Comparison of ENCODE assay signal across 8 mouse cellular contexts in the genomic region with DNA sequence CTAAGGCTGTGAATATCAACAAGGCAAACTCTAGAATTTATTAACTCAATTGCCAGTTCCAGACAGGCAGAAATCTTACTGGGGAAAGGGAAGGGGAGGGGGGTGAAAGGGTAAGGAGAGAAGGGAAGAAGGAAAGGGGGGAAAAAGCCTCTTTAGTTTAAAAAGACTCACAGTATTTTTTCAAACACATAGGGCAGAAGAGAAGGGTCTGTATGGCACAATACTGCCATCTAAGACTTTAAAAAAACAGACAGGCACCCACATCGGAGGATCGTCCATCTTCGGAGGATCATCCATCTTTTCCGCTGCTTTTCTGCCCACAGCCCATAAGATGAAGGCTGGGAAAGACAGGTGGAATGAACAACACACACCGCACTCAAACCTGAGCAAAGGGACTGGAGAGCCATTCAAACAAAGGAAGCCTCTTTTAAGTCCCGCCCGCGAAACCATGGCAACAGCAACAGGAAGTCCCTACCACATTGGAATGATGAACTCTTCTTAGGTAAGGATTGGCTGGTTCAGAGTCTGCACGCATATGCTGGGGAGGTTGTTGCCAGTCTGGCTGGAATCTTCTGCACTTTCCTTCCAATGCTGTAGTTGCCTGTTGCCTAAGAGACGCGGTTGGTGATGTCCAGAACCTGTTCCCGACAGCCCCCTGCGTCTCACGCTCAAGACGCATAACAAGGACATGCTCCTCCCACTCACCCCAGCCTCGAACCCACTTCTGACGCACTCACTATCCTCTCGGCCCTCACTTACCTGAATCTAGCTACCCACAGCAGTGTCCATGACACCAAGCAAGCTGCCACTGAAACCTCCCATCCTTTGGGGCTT. TPM values are rescaled to one million over a fixed set of nuclear protein-coding genes. Genes with fewer than 3 reads are reported as not detected.
DNase-seq lines count a peak whose midpoint lies in the region; ATAC-seq and TF ChIP-seq lines count a peak whose summit lies in the region.

No protein-coding gene starts in this region.

- H3K4me2 ChIP-seq in forebrain, embryonic 14.5 days (ENCODE audit: low read length), result peak overlapping the region; percentile 48
- H3K4me2 ChIP-seq in liver, embryonic 15.5 days, result peak overlapping the region; percentile 51
- peak overlapping the region; percentile 56 for H3K4me2 ChIP-seq in neural tube, embryonic 13.5 days
- H3K4me2 ChIP-seq in stomach, embryonic 16.5 days (ENCODE audit: low read depth, low read length), result peak overlapping the region; percentile 51

- no peak for TF ChIP-seq CTCF in E14TG2a.4 (conservative IDR thresholded peaks at IDR 0.05; ENCODE audit: low read length)

- peak overlapping the region; percentile 61 for H3K9ac ChIP-seq in forebrain, embryonic 14.5 days (ENCODE audit: low read length)
- no peak overlapping the region for H3K9ac ChIP-seq in liver, embryonic 15.5 days
- peak overlapping the region; percentile 68 for H3K9ac ChIP-seq in neural tube, embryonic 13.5 days
- H3K9ac ChIP-seq in stomach, embryonic 16.5 days (ENCODE audit: low read length), result peak overlapping the region; percentile 31; the same call in 1 of the 2 replicates

- peak; percentile 93 for DNase-seq in forebrain, embryonic 14.5 days (ENCODE audit: low spot score)
- DNase-seq in heart, postnatal 25 days (ENCODE audit: low spot score), result peak; percentile 18
- peak; percentile 80 for DNase-seq in layer of hippocampus, adult 11-12 months (ENCODE audit: low spot score)

- peak overlapping the region; percentile 81 for H3K27ac ChIP-seq in forebrain, embryonic 14.5 days (ENCODE audit: low read depth, low read length)
- no peak overlapping the region for H3K27ac ChIP-seq in liver, embryonic 15.5 days (replicated peaks)
- H3K27ac ChIP-seq in neural tube, embryonic 13.5 days (replicated peaks), result peak overlapping the region; percentile 84
- no peak overlapping the region for H3K27ac ChIP-seq in stomach, embryonic 16.5 days (ENCODE audit: low read length)

- H3K27me3 ChIP-seq in E14TG2a.4 (ENCODE audit: insufficient read depth, low read length), result no peaks in the 10 kb centered on the region
- H3K27me3 ChIP-seq in forebrain, embryonic 14.5 days (replicated peaks; ENCODE audit: control insufficient read depth, insufficient read depth, low read length), result no peaks in the 10 kb centered on the region
- no peaks in the 10 kb centered on the region for H3K27me3 ChIP-seq in liver, embryonic 15.5 days
- no peaks in the 10 kb centered on the region for H3K27me3 ChIP-seq in neural tube, embryonic 13.5 days
- H3K27me3 ChIP-seq in stomach, embryonic 16.5 days (ENCODE audit: control insufficient read depth, insufficient read depth, low read length), result no peaks in the 10 kb centered on the region

- H3K4me1 ChIP-seq in E14TG2a.4 (replicated peaks; ENCODE audit: low read depth, low read length), result peaks cover 20% of the 10 kb centered on the region
- H3K4me1 ChIP-seq in forebrain, embryonic 14.5 days (ENCODE audit: control insufficient read depth, insufficient read depth, low read length), result no peaks in the 10 kb centered on the region
- 0 out of 2 replicates have a peak, but pooled peaks cover 2% of the 10 kb centered on the region for H3K4me1 ChIP-seq in liver, embryonic 15.5 days (replicated peaks)
- no peaks in the 10 kb centered on the region for H3K4me1 ChIP-seq in neural tube, embryonic 13.5 days (replicated peaks)
- H3K4me1 ChIP-seq in stomach, embryonic 16.5 days (ENCODE audit: control insufficient read depth, insufficient read depth, low read length), result no peaks in the 10 kb centered on the region

- H3K9me3 ChIP-seq in E14TG2a.4 (ENCODE audit: low read length), result no peaks in the 10 kb centered on the region
- no peaks in the 10 kb centered on the region for H3K9me3 ChIP-seq in forebrain, embryonic 14.5 days (replicated peaks; ENCODE audit: control insufficient read depth, low read length)
- no peaks in the 10 kb centered on the region for H3K9me3 ChIP-seq in liver, embryonic 15.5 days (replicated peaks)
- no peaks in the 10 kb centered on the region for H3K9me3 ChIP-seq in neural tube, embryonic 13.5 days
- H3K9me3 ChIP-seq in stomach, embryonic 16.5 days (replicated peaks; ENCODE audit: control insufficient read depth, low read length), result no peaks in the 10 kb centered on the region

- H3K36me3 ChIP-seq in E14TG2a.4 (ENCODE audit: insufficient read depth, low read length), result no peaks in the 10 kb centered on the region
- H3K36me3 ChIP-seq in forebrain, embryonic 14.5 days (ENCODE audit: control insufficient read depth, insufficient read depth, low read length), result no peaks in the 10 kb centered on the region
- H3K36me3 ChIP-seq in liver, embryonic 15.5 days (replicated peaks), result no peaks in the 10 kb centered on the region
- H3K36me3 ChIP-seq in neural tube, embryonic 13.5 days, result no peaks in the 10 kb centered on the region
- no peaks in the 10 kb centered on the region for H3K36me3 ChIP-seq in stomach, embryonic 16.5 days (ENCODE audit: control insufficient read depth, insufficient read depth, low read length)

- intact Hi-C loops in heart, postnatal 25 days (cut with DNase I), result no loop called here

- WGBS in forebrain, embryonic 14.5 days, result 36% methylated on average over 18 of the region's 18 CpGs
- 22% methylated on average over 18 of the region's 18 CpGs for WGBS in liver, embryonic 15.5 days (ENCODE audit: insufficient replicate concordance)
- WGBS in neural tube, embryonic 13.5 days, result 25% methylated on average over 18 of the region's 18 CpGs
- 21% methylated on average over 18 of the region's 18 CpGs for WGBS in stomach, embryonic 16.5 days

- H3K4me3 ChIP-seq in E14TG2a.4 (replicated peaks; ENCODE audit: low read length), result peak overlapping the region; percentile 67
- H3K4me3 ChIP-seq in forebrain, embryonic 14.5 days (ENCODE audit: low read depth, low read length), result peak overlapping the region; percentile 32
- H3K4me3 ChIP-seq in liver, embryonic 15.5 days (replicated peaks), result peak overlapping the region; percentile 41
- peak overlapping the region; percentile 41 for H3K4me3 ChIP-seq in neural tube, embryonic 13.5 days
- H3K4me3 ChIP-seq in stomach, embryonic 16.5 days (replicated peaks; ENCODE audit: low read length), result peak overlapping the region; percentile 46

- ATAC-seq in cerebellum, adult (ENCODE audit: insufficient number of reproducible peaks, low FRiP score, low TSS enrichment), result peak; percentile 100
- ATAC-seq in forebrain, embryonic 14.5 days, result peak; percentile 96
- ATAC-seq in liver, embryonic 15.5 days (ENCODE audit: insufficient read depth), result no peak
- peak; percentile 96 for ATAC-seq in neural tube, embryonic 13.5 days (ENCODE audit: low read depth)
- peak; percentile 71; the same call in 1 of the 2 replicates for ATAC-seq in stomach, embryonic 16.5 days (ENCODE audit: insufficient read depth, low FRiP score)

RNA-seq across cellular contexts. Expression of a gene that starts 18.2 kb away (rescaled TPM):
- polyA plus RNA-seq in forebrain, embryonic 14.5 days (2014; fragmentation: Nextera tagmentation; extraction: Ambion mirVana), result 59.9 and 61.0 TPM in 2 replicates
- total RNA-seq in heart, postnatal 25 days (2021), result 1 to 10 TPM; 4.2 to 6.2 TPM
- 12.3 and 13.4 TPM in 2 replicates for polyA plus RNA-seq in liver, embryonic 15.5 days (2015; fragmentation: Nextera tagmentation; extraction: Ambion mirVana)
- polyA plus RNA-seq in neural tube, embryonic 13.5 days (2015; fragmentation: Nextera tagmentation; extraction: Ambion mirVana), result 68.8 and 76.4 TPM in 2 replicates
- polyA plus RNA-seq in stomach, embryonic 16.5 days (2015; fragmentation: Nextera tagmentation; extraction: Ambion mirVana), result 26.7 and 27.6 TPM in 2 replicates

Comparison
In these comparisons a context has a peak if more than half of its experiments do, and no peak if none do; other contexts are left out.
1. DNase-seq: peak in every context shown above with its lines; median percentile 93 in forebrain, embryonic 14.5 days; 80 in layer of hippocampus, adult 11-12 months; 18 in heart, postnatal 25 days.
2. H3K27ac ChIP-seq: peak in forebrain, embryonic 14.5 days (single experiment) and neural tube, embryonic 13.5 days (single experiment); none in liver, embryonic 15.5 days (single experiment) and stomach, embryonic 16.5 days (single experiment).
3. Peak in every context shown above with its lines, with median percentiles within 50 percentile points of each other: H3K4me3 ChIP-seq and H3K4me2 ChIP-seq.